Mouse (Mus musculus): ENCODE measurements around the gene Plekhh2. TPM values are rescaled to one million over a fixed set of nuclear protein-coding genes. Genes with fewer than 3 reads are reported as not detected.

Gene Plekhh2
- total and polyA plus RNA-seq, 2 experiments = 0.46 to 0.65 TPM

DNA sequence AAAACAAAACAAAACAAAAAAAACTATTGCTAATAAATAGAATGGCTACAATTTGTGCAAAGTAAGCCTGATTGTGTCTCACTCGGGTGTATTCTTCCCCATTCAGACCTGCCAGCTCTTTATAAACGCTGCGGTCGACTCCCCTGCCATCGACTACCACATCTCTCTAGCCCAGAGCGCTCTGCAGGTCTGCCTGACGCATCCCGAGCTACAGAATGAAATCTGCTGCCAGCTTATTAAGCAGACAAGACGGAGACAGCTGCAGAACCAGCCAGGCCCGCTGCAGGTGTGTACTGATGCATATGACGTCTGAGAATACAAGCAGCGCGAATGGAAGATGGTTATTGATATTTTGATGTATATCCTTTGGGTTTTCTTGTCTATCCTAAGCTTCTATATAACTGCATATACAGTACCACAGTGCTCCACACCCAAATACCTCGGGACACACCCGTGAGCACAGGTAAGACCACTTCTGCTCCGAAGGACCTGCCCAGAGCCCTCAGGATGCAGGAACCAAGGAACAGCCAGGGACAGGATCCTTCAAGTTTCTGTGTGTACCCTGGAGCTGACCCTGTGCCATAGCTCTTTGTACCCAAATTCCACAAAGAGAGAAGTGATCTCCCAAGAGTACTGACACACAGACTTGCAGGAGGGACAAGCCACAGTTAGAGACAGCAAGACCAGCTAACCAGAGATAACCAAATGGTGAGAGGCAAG, 79.9 kb downstream of the Plekhh2 start:
- Histone ChIP-seq H3K9ac (ENCODE audit: low read depth, low read length) (no peak overlapping the region), H3K36me3 (ENCODE audit: control insufficient read depth, insufficient read depth, low read length) (no peaks in the 10 kb centered on the region), H3K4me3 (ENCODE audit: insufficient read depth, low read depth, low read length) (no peak overlapping the region), H3K27me3 (ENCODE audit: control insufficient read depth, insufficient read depth, low read length) (no peaks in the 10 kb centered on the region), H3K79me2 (ENCODE audit: control insufficient read depth, insufficient read depth, low read length) (no peaks in the 10 kb centered on the region), H3K4me1 (ENCODE audit: control insufficient read depth, insufficient read depth, low read length) (no peaks in the 10 kb centered on the region; the same call in 1 of the 2 replicates), H3K27ac (replicated peaks; ENCODE audit: insufficient read depth, low read depth, low read length) (no peak overlapping the region)
- DNase-seq (ENCODE audit: extremely low read depth, low read depth, low spot score) = no peak
- WGBS = 91% methylated on average over 16 of the region's 16 CpGs
- TF ChIP-seq CTCF (IDR thresholded peaks at IDR 0.05; ENCODE audit: low read depth, low read length) (no peak), POLR2A (IDR thresholded peaks at IDR 0.05; ENCODE audit: extremely low read depth, insufficient read depth, low read length) (no peak)

GRCm38 (mm10) chr17:84596015-84596441, 84.3 kb downstream of the Plekhh2 start:
- H3K27me3 ChIP-seq (ENCODE audit: control insufficient read depth, insufficient read depth, low read length) = no peaks in the 10 kb centered on the region
- TF ChIP-seq CTCF (IDR thresholded peaks at IDR 0.05; ENCODE audit: low read depth, low read length) = no peak
- no peak for TF ChIP-seq POLR2A (IDR thresholded peaks at IDR 0.05; ENCODE audit: extremely low read depth, insufficient read depth, low read length)
- no peaks in the 10 kb centered on the region for H3K79me2 ChIP-seq (ENCODE audit: control insufficient read depth, insufficient read depth, low read length)
- 52% methylated on average over 10 of the region's 10 CpGs for WGBS
- H3K4me3 ChIP-seq (ENCODE audit: insufficient read depth, low read depth, low read length) = no peak overlapping the region
- no peak for DNase-seq (ENCODE audit: extremely low read depth, low read depth, low spot score)
- no peaks in the 10 kb centered on the region for H3K36me3 ChIP-seq (ENCODE audit: control insufficient read depth, insufficient read depth, low read length)
- no peaks in the 10 kb centered on the region; the same call in 1 of the 2 replicates for H3K4me1 ChIP-seq (ENCODE audit: control insufficient read depth, insufficient read depth, low read length)
- H3K27ac ChIP-seq (replicated peaks; ENCODE audit: insufficient read depth, low read depth, low read length) = no peak overlapping the region
- H3K9ac ChIP-seq (ENCODE audit: low read depth, low read length) = no peak overlapping the region

DNA sequence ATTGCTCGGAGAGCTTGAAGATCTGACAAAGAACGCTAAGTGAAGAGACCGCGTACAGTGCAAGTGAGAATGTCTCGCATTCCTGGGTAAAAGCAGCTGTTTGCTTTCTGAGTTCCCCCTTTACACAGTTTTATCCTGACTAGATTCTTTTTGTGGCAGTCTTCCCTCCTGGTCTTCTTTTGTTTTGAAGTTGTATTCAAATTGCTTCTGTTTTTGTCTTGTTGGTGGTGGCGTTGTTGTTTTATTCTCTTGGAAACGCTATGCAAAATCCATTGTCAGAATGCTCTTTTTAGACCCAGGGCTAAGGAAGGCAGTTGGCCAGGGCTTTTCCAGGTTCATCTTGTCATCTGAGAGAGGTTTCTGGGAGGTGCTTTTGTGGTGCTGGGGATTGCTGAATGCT, 84.8 kb downstream of the Plekhh2 start:
- H3K9ac ChIP-seq (ENCODE audit: low read depth, low read length) = no peak overlapping the region
- H3K27ac ChIP-seq (replicated peaks; ENCODE audit: insufficient read depth, low read depth, low read length) = no peak overlapping the region
- TF ChIP-seq POLR2A (IDR thresholded peaks at IDR 0.05; ENCODE audit: extremely low read depth, insufficient read depth, low read length) (no peak), CTCF (IDR thresholded peaks at IDR 0.05; ENCODE audit: low read depth, low read length) (no peak)
- no peaks in the 10 kb centered on the region; the same call in 1 of the 2 replicates for H3K4me1 ChIP-seq (ENCODE audit: control insufficient read depth, insufficient read depth, low read length)
- no peak for DNase-seq (ENCODE audit: extremely low read depth, low read depth, low spot score)
- no peak overlapping the region for H3K4me3 ChIP-seq (ENCODE audit: insufficient read depth, low read depth, low read length)
- no peaks in the 10 kb centered on the region for H3K79me2 ChIP-seq (ENCODE audit: control insufficient read depth, insufficient read depth, low read length)
- H3K36me3 ChIP-seq (ENCODE audit: control insufficient read depth, insufficient read depth, low read length) = no peaks in the 10 kb centered on the region
- 89% methylated on average over 7 of the region's 7 CpGs for WGBS
- H3K27me3 ChIP-seq (ENCODE audit: control insufficient read depth, insufficient read depth, low read length) = no peaks in the 10 kb centered on the region

GRCm38 (mm10) chr17:84597859-84598258, 86.2 kb downstream of the Plekhh2 start:
- TF ChIP-seq POLR2A (IDR thresholded peaks at IDR 0.05; ENCODE audit: extremely low read depth, insufficient read depth, low read length) = no peak
- TF ChIP-seq CTCF (IDR thresholded peaks at IDR 0.05; ENCODE audit: low read depth, low read length) = no peak
- 93% methylated on average over 12 of the region's 12 CpGs for WGBS
- DNase-seq (ENCODE audit: extremely low read depth, low read depth, low spot score) = no peak
- Histone ChIP-seq H3K79me2 (ENCODE audit: control insufficient read depth, insufficient read depth, low read length) (no peaks in the 10 kb centered on the region), H3K9ac (ENCODE audit: low read depth, low read length) (no peak overlapping the region), H3K27me3 (ENCODE audit: control insufficient read depth, insufficient read depth, low read length) (no peaks in the 10 kb centered on the region), H3K4me1 (ENCODE audit: control insufficient read depth, insufficient read depth, low read length) (no peaks in the 10 kb centered on the region; the same call in 1 of the 2 replicates), H3K27ac (replicated peaks; ENCODE audit: insufficient read depth, low read depth, low read length) (no peak overlapping the region), H3K4me3 (ENCODE audit: insufficient read depth, low read depth, low read length) (no peak overlapping the region), H3K36me3 (ENCODE audit: control insufficient read depth, insufficient read depth, low read length) (no peaks in the 10 kb centered on the region)

DNA sequence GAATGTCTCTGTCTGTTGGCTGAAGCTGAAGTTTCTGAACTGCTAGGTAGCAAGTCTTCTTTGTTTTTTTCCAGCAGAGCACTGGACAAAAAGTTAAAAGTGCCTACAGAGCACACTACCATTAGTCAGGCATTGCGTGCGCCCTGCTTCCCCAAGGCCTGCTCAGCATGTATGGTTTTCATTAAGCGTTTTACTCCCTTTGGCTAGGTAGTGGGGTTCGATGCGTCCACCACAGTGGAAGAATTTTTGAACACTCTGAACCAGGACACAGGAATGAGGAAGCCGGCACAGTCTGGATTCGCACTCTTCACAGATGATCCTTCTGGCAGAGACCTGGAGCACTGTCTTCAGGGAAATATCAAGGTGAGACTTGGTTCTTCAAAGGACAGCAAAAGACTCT, 87.2 kb downstream of the Plekhh2 start:
- Histone ChIP-seq H3K27ac (replicated peaks; ENCODE audit: insufficient read depth, low read depth, low read length) (no peak overlapping the region), H3K27me3 (ENCODE audit: control insufficient read depth, insufficient read depth, low read length) (no peaks in the 10 kb centered on the region), H3K36me3 (ENCODE audit: control insufficient read depth, insufficient read depth, low read length) (no peaks in the 10 kb centered on the region), H3K4me3 (ENCODE audit: insufficient read depth, low read depth, low read length) (no peak overlapping the region), H3K4me1 (ENCODE audit: control insufficient read depth, insufficient read depth, low read length) (no peaks in the 10 kb centered on the region; the same call in 1 of the 2 replicates), H3K79me2 (ENCODE audit: control insufficient read depth, insufficient read depth, low read length) (no peaks in the 10 kb centered on the region), H3K9ac (ENCODE audit: low read depth, low read length) (no peak overlapping the region)
- no peak for TF ChIP-seq POLR2A (IDR thresholded peaks at IDR 0.05; ENCODE audit: extremely low read depth, insufficient read depth, low read length)
- TF ChIP-seq CTCF (IDR thresholded peaks at IDR 0.05; ENCODE audit: low read depth, low read length) = no peak
- WGBS = 98% methylated on average over 7 of the region's 7 CpGs
- DNase-seq (ENCODE audit: extremely low read depth, low read depth, low spot score) = no peak

All from liver, adult 2 months (tissue).